Mouse (Mus musculus): ENCODE measurements around the gene Podxl.

DNA sequence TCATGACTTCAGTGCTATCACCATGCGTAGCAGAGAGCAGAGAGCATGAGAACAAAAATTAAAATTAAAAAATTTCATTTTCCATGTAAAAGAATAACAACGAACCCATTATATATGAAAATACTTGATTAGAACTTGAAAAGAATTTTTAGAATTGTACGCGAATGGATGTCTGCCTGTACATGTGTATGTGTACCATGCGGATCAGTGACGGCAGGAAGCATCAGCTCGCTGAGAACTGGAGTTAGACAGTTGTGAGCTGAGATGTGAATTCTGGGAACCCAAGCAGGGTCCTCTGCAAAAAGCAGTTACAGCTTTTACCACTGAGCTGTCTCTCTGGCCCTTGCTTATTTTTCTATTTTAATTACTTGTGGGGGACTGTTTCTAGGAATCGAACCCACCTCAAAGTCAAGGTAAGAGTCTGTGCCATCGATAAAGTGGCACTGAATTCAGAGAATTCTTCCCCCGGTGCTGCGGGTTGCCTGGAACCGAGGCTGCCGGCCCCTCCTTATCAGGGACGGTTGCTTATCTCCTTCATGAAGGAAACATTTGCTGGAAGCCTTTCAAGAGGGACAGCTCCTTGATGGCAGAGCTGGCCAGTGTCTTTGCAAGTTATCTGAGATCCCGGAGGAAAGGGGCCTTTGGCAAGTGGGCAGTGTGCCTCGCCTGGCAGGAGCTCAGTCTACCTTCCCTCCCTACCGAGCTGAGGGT is 48.9 kb upstream of the Podxl start:
- TF ChIP-seq MYOD1 (IDR thresholded peaks at IDR 0.05; ENCODE audit: control insufficient read depth in 1 of 3, insufficient read length in 2 of 3, low read depth in 2 of 3) (no peak), POLR2A (IDR thresholded peaks at IDR 0.05; ENCODE audit: insufficient read length, low read depth) (no peak), USF1 (IDR thresholded peaks at IDR 0.05; ENCODE audit: low read depth) (no peak), MYOG (IDR thresholded peaks at IDR 0.05; ENCODE audit: control insufficient read depth in 1 of 3, insufficient read depth in 1 of 3, insufficient read length in 2 of 3, low read depth in 2 of 3) (no peak), POLR2AphosphoS2 (IDR thresholded peaks at IDR 0.05; ENCODE audit: insufficient read length, low read depth) (no peak), MAX (IDR thresholded peaks at IDR 0.05; ENCODE audit: low read depth) (no peak)
